Mouse (Mus musculus) stomach, adult 2 months (tissue): ENCODE data around the gene Uts2. TPM values are rescaled to one million over a fixed set of nuclear protein-coding genes. Genes with fewer than 3 reads are reported as not detected.

Source experiments
- polyA plus RNA-seq: library from polyadenylated mRNA; depleted of rRNA; stranded (reverse); fragments of >200 nt; gene quantifications from 2 replicates; pipeline ENCODE4 v1.2.3, GENCODE M21; 2012; rRNA removed

Uts2 gene
- not detected in 2 replicates for polyA plus RNA-seq

DNA sequence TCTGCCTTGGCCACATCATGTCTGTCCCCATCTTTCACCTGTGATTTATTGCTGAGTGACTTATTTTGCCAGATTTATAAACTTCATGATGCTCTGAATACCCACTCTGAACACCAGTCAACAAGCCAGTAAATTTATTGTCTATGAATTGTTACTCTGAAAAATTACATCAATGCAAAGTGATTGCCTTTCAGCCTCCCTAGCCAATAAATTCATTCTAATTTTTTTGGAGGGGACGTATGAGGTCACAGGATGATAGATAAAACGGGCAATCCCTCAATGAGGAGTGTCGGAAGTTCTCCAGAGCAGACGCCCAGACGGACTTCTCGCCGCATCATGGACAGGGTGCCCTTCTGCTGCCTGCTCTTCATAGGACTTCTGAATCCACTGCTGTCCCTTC lies at the start of gene Uts2:
Uts2 (plus strand) TSS at position 301 of the 400 bp plus-strand sequence.

DNA sequence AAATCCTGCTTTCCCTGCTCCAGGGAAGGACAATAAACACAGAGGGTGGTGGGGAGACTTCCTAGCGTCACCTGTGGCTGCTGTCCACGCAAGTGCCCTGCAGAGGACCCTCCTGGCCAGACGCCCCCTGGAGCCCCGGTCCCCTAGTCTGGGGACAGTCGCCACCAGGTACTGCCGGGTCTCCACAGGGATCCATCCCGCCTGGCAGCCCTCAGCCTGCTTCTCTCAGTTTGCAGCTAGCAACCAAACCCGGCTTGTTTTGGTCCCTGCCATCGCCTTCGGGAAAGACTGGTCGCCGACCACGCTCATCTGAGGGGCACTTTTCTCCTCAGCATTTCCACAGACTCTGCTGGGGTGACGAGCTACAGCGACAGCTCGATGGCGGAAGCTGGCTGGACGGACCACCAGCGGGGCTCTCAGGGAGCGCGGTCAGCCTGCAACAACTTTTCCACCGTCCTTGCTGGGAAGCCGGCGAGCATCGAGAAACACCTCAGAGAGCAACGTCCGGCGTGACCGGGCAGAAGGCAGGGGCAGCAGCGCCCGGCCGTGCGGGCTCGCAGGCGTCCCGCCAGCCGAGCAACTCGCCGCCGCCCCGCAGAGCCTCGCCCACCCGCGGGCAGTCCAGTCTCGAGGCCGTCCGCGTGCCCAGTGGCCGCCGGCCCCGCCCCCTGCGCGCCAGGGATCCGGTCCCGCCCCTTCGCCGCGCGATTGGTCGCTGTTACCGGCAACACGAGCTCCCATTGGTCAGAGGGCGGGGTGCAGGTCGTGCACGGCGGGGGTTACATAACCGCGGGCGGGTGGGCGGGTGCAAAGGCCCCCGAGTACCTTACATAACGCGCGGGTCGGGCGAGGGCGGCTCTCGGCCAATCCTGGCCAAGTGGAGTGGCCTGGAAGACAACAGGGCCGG lies 47.4 kb downstream of the Uts2 start, which contains the start of gene Per3:
Per3 (minus strand) TSS at position 629 of the 907 bp plus-strand sequence.

Other genes with a start within 250 kb of the Uts2 start
- gene Errfi1, start 143.2 kb upstream of the Uts2 start, polyA plus RNA-seq: 6.1 and 7.8 TPM in 2 replicates
- 34.2 TPM in 2 replicates for gene Park7, start 82.7 kb upstream of the Uts2 start, polyA plus RNA-seq
- gene Tnfrsf9, start 82.5 kb upstream of the Uts2 start, polyA plus RNA-seq: 0.02 and 0.20 TPM in 2 replicates
- gene Per3, start 47.6 kb downstream of the Uts2 start, polyA plus RNA-seq: 1.5 and 2.2 TPM in 2 replicates
- 11.2 and 14.8 TPM in 2 replicates for gene Vamp3, start 60.9 kb downstream of the Uts2 start, polyA plus RNA-seq
- gene Gm13090, start 92.5 kb downstream of the Uts2 start, polyA plus RNA-seq: not detected in 2 replicates